Mouse (Mus musculus) liver, embryonic 11.5 days (tissue): ENCODE data around the gene Hist2h2aa1. TPM values are rescaled to one million over a fixed set of nuclear protein-coding genes. Genes with fewer than 3 reads are reported as not detected.

Source experiments
- ATAC-seq: fragments of 200-750 bp; cut with Nextera tagmentation; replicated peaks from 2 replicates; pipeline ENCODE4 v1.8.0; 2017; ENCODE audit warnings: moderate number of reproducible peaks, mild to moderate bottlenecking, moderate TSS enrichment, moderate library complexity; ENCODE audit not compliant: low FRiP score
- DNase-seq: peaks from one replicate; pipeline ENCODE4 v3.0.0-alpha.2; 2017; ENCODE audit warnings: low spot score
- H3K27ac ChIP-seq: fragments of 300-500 bp; sonication (generic); 2 replicates; pipeline ENCODE4 v1.5.1; 2014; ENCODE audit warnings: mild to moderate bottlenecking, low read depth, low read length, control low read depth
- H3K27me3 ChIP-seq: fragments of 300-500 bp; sonication (generic); replicated peaks from 2 replicates; pipeline ENCODE4 v1.6.1; 2014; ENCODE audit warnings: low read length, mixed read lengths; ENCODE audit not compliant: control insufficient read depth, insufficient read depth
- H3K36me3 ChIP-seq: fragments of 300-500 bp; sonication (generic); 2 replicates; pipeline ENCODE4 v1.6.1; 2014; ENCODE audit warnings: mild to moderate bottlenecking, low read length, moderate library complexity, mixed read lengths; ENCODE audit not compliant: control insufficient read depth, insufficient read depth
- H3K4me1 ChIP-seq: fragments of 300-500 bp; sonication (generic); replicated peaks from 2 replicates; pipeline ENCODE4 v1.6.1; 2014; ENCODE audit warnings: low read length, mixed read lengths; ENCODE audit not compliant: control insufficient read depth, insufficient read depth
- H3K4me2 ChIP-seq: fragments of 300-500 bp; sonication (generic); 2 replicates; pipeline ENCODE4 v1.6.1; 2014; ENCODE audit warnings: mild to moderate bottlenecking, control low read depth, moderate library complexity
- H3K4me3 ChIP-seq: fragments of 300-500 bp; sonication (generic); 2 replicates; pipeline ENCODE4 v1.5.1; 2014; ENCODE audit warnings: low read depth, low read length, control low read depth
- H3K9ac ChIP-seq: fragments of 300-500 bp; sonication (generic); 2 replicates; pipeline ENCODE4 v1.6.1; 2014; ENCODE audit warnings: low read depth, low read length, control low read depth
- H3K9me3 ChIP-seq: fragments of 300-500 bp; sonication (generic); 2 replicates; pipeline ENCODE4 v1.6.1; 2016; ENCODE audit warnings: low read length, inconsistent platforms, mixed read lengths; ENCODE audit not compliant: control insufficient read depth
- WGBS: fragments of 180-500 bp; shearing (Covaris S2); extraction: QIAGEN DNeasy Blood & Tissue Kit; methylation state at CpG from one replicate; pipeline ENCODE4 v1.1.7; 2014; 5-methylcytosine and 5-hydroxymethylcytosine counted together
- polyA plus RNA-seq: library from polyadenylated mRNA; unstranded; fragments of >200 nt; fragmentation: Nextera tagmentation; extraction: Ambion mirVana; gene quantifications from 2 replicates; pipeline ENCODE4 v1.2.1, GENCODE M21; 2014

Gene Hist2h2aa1
- polyA plus RNA-seq, 1 experiment from 2014 or later, result 12.1 TPM

- Histone ChIP-seq H3K9me3 (no peaks in the 10 kb centered on the region), H3K36me3 (no peaks in the 10 kb centered on the region), H3K27ac (no peak overlapping the region), H3K9ac (no peak overlapping the region), H3K27me3 (no peaks in the 10 kb centered on the region), H3K4me2 (no peak overlapping the region), H3K4me1 (peaks cover 15% of the 10 kb centered on the region; the same call in 1 of the 2 replicates), H3K4me3 (no peak overlapping the region)
- WGBS, result 75% methylated on average over 5 of the region's 5 CpGs
- ATAC-seq (no peak), DNase-seq (no peak)
These were observed 10.8 kb downstream of the Hist2h2aa1 start for GRCm38 (mm10) chr3:96255926-96256593.

DNA sequence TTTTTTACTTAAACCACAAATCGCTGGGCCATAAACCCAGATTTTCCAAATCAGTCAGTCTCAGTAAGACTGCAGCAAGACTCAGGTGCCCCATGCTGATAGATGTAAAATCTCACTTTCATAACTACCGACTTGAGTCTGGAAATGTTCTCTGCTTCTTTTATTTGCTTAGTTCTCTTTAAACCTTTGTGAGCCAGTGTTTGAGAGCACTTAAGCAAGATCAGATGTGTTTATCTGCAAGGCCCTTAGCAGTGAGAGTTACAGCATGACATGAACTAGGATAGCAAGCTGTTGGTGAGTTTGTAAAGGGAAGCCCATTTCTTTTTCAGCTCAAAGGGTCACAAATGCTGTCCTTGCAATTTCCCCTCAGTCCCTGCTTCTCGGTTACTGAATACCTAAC is 11.9 kb downstream of the Hist2h2aa1 start:
- no peak for ATAC-seq
- no peaks in the 10 kb centered on the region for H3K9me3 ChIP-seq
- no peak for DNase-seq
- H3K36me3 ChIP-seq, result no peaks in the 10 kb centered on the region
- H3K4me2 ChIP-seq, result no peak overlapping the region
- peaks cover 20% of the 10 kb centered on the region; the same call in 1 of the 2 replicates for H3K4me1 ChIP-seq
- 73% methylated on average over 3 of the region's 3 CpGs for WGBS
- H3K27ac ChIP-seq, result no peak overlapping the region
- no peak overlapping the region for H3K9ac ChIP-seq
- no peaks in the 10 kb centered on the region for H3K27me3 ChIP-seq
- H3K4me3 ChIP-seq, result no peak overlapping the region

- Histone ChIP-seq H3K9me3 (no peaks in the 10 kb centered on the region), H3K4me2 (no peak overlapping the region), H3K9ac (no peak overlapping the region), H3K4me3 (no peak overlapping the region), H3K4me1 (peaks cover 17% of the 10 kb centered on the region), H3K27ac (no peak overlapping the region), H3K27me3 (no peaks in the 10 kb centered on the region), H3K36me3 (no peaks in the 10 kb centered on the region)
- WGBS, result 92% methylated on average over 5 of the region's 5 CpGs
- ATAC-seq (no peak), DNase-seq (no peak)
These were observed 14.9 kb downstream of the Hist2h2aa1 start for GRCm38 (mm10) chr3:96260220-96260619.

- WGBS, result 62% methylated on average over 3 of the region's 3 CpGs
- H3K36me3 ChIP-seq, result no peaks in the 10 kb centered on the region
- peak overlapping the region; percentile 84 for H3K4me2 ChIP-seq
- peak overlapping the region; percentile 100 for H3K27ac ChIP-seq
- peak overlapping the region; percentile 56; the same call in 1 of the 2 replicates for H3K4me3 ChIP-seq
- H3K27me3 ChIP-seq, result no peaks in the 10 kb centered on the region
- DNase-seq (no peak), ATAC-seq (no peak)
- peak overlapping the region; percentile 93 for H3K9ac ChIP-seq
- H3K4me1 ChIP-seq, result peaks cover 17% of the 10 kb centered on the region
- H3K9me3 ChIP-seq, result no peaks in the 10 kb centered on the region
These were observed 16.3 kb downstream of the Hist2h2aa1 start for GRCm38 (mm10) chr3:96261623-96262022.

DNA sequence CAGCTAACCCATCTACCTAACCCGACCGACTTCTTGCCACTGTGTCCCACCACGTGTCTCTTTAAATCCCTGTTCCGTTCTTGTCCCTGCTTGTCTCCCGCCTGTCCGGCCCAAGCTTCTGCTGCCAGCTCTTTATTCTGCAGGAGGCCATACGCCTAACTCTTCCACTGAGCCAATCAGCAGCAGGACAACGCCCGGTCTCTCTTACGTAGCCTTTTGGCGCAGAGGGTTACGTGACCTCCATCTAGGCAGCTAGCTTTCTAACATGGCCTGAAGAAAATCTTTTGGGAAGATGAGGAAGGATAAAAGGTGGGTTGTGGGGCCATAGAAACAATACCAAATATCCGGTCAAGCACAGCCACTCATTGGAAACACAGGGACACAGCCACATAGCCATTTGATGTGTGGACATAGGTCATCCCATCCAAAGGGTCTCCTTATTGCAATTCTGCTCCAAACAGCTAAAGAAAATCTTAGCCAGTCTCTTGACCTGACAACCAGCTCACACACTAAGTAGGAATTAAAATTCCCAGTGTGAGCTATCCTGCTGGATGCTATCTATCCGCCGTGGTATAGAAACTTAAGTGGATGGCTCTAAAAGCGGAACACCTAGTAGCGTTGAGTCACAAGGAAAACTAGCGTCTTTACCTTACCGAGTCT is 17.0 kb downstream of the Hist2h2aa1 start:
- Histone ChIP-seq H3K9ac (peak overlapping the region; percentile 93), H3K4me1 (peaks cover 17% of the 10 kb centered on the region), H3K4me2 (peak overlapping the region; percentile 84), H3K4me3 (peak overlapping the region; percentile 56), H3K27me3 (no peaks in the 10 kb centered on the region), H3K9me3 (no peaks in the 10 kb centered on the region), H3K36me3 (no peaks in the 10 kb centered on the region), H3K27ac (peak overlapping the region; percentile 100)
- WGBS, result 2% methylated on average over 19 of the region's 19 CpGs
- DNase-seq (peak; percentile 75), ATAC-seq (peak; percentile 77)

DNA sequence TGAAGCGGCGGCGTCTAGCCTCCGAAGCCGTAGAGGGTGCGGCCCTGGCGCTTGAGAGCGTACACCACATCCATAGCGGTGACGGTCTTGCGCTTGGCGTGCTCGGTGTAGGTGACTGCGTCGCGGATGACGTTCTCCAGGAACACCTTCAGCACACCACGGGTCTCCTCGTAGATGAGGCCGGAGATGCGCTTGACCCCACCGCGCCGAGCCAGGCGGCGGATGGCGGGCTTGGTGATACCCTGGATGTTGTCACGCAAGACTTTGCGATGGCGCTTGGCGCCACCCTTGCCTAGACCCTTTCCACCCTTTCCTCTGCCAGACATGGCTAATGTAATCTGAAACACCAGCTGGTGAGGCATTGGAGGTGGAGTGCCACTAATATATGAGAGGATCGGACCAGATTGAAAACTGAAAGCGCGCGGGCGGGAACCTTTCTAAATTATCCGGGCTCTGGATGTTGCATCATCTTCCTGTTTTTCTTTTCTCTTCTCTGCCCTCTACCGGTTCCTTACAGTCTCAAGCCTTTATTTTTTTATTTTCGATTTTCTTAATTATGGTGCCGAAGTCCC is 17.8 kb downstream of the Hist2h2aa1 start, which contains the start of gene Hist2h4:
Gene Hist2h4, minus strand, starts transcription at position 333 of the 572 bp plus-strand sequence.
- ATAC-seq, result peak; percentile 88
- Histone ChIP-seq H3K27me3 (no peaks in the 10 kb centered on the region), H3K4me1 (peaks cover 17% of the 10 kb centered on the region), H3K9me3 (no peaks in the 10 kb centered on the region), H3K27ac (peak within 1 kb of the TSS; percentile 100), H3K36me3 (no peaks in the 10 kb centered on the region), H3K9ac (peak within 1 kb of the TSS; percentile 93), H3K4me2 (peak within 1 kb of the TSS; percentile 84), H3K4me3 (peak within 1 kb of the TSS; percentile 56)
- under 1% methylated on average over 40 of the region's 40 CpGs for WGBS
- DNase-seq, result peak; percentile 98

DNA sequence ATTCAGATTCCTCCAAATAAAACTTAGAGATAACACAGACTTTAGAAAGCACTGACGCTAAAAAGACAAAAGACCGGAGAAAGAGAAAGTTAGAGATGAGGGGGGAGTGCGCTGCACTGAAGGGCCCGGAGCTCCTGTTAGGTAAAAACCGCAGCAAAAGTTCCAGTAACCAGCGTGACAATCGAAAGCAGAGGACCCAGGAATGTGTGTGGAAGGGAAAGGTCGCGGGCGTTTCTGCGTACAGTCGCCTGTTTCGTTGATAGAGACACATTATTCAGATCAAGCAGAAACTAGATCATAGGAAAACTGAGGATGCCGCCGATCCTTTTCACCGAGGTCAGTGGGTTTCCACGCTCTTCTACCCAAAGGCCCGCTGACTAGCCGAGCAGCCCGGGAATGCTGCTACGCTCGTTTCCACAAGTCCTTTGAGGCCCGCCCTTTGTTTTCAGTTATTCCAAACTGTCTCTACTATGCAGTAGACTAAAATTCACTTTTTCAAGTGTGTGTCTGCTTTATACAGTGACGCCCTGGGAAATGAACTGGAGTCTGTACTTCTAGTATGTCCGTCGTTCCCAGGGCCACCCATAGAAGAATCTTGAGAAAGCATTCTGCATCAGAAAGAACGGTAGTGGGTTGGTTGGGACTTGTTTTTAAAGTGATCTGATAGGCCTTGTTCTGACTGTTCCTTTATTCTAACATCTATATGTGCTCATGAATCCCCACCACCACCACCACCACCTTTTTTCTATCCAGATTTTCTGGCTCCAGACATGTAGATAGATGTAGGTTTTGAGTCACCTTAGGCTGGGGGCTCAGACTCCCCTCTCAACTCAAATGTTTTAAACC is 18.5 kb downstream of the Hist2h2aa1 start:
- Histone ChIP-seq H3K36me3 (no peaks in the 10 kb centered on the region), H3K9me3 (no peaks in the 10 kb centered on the region), H3K27ac (peak overlapping the region; percentile 100), H3K4me1 (peaks cover 17% of the 10 kb centered on the region), H3K4me2 (peak overlapping the region; percentile 84), H3K27me3 (no peaks in the 10 kb centered on the region), H3K9ac (peak overlapping the region; percentile 93), H3K4me3 (peak overlapping the region; percentile 56)
- DNase-seq, result peak; percentile 76
- 10% methylated on average over 27 of the region's 27 CpGs for WGBS
- ATAC-seq, result 0 out of 2 replicates have a peak, but pooled peaks have one; percentile 24

- Histone ChIP-seq H3K4me1 (peaks cover 17% of the 10 kb centered on the region), H3K4me2 (peak overlapping the region; percentile 84), H3K9ac (peak overlapping the region; percentile 93), H3K27me3 (no peaks in the 10 kb centered on the region), H3K4me3 (peak overlapping the region; percentile 56), H3K36me3 (no peaks in the 10 kb centered on the region), H3K9me3 (no peaks in the 10 kb centered on the region), H3K27ac (peak overlapping the region; percentile 100)
- DNase-seq, result no peak
- WGBS, result 74% methylated on average over 7 of the region's 7 CpGs
- no peak for ATAC-seq
These were observed 19.2 kb downstream of the Hist2h2aa1 start for GRCm38 (mm10) chr3:96264404-96264949.
